Mouse (Mus musculus): ENCODE measurements around the gene BC017158.

- no peak for TF ChIP-seq CTCF (conservative IDR thresholded peaks at IDR 0.05; ENCODE audit: low read length)
- TF ChIP-seq NANOG (IDR thresholded peaks at IDR 0.05; ENCODE audit: borderline replicate concordance, low read length) = no peak
Observed at GRCm38 (mm10) chr7:128276051-128276450, 21.9 kb downstream of the BC017158 start.

Measured in E14TG2a.4 (cell line).